Mouse (Mus musculus) embryo, embryonic 9.5 days (tissue): ENCODE data around the gene Hspb1.

Source experiments
- DNase-seq: peaks from one replicate; pipeline ENCODE4 v3.0.0-alpha.2; 2017; ENCODE audit errors: extremely low spot score

The Hspb1 gene

DNA sequence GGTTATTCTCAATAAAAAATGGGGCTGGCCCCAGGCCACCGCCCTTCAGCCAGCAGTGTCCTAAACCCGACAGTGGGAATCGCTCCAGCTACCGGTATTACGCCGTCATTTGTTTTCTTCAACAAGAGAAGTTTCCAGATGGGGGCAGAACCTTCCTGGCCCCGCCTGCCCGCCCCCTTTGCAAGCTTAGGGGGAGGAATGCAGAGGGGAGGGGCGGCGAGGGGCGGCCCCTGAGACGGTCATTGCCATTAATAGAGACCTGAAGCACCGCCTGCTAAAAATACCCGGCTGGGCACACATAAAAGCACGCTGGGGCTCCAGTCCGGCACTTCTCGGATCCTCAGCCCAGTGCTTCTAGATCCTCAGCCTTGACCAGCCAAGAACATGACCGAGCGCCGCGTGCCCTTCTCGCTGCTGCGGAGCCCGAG lies at the start of gene Hspb1:
Gene Hspb1, plus strand, starts transcription at position 245 of the 428 bp plus-strand sequence.
- peak; percentile 61 for DNase-seq

DNA sequence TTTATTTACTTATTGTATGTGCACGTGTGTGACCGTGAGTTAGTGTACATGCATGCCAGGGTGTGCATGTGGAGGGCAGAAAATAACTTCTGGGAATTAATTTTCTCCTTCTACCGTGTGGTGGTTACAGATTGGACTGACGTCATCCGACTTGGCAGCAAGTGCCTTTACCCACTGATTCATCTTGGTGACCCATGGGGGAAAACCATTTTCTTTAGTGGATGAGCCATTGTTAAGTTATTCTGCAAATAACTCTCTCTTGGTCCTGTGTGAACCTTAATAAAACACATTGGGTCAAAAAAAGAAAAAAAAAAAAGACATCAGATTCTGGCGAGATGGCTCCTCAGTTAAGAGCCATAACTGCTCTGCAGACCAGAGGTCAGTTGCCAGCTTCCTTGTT lies 46.1 kb upstream of the Hspb1 start:
- DNase-seq = no peak

DNA sequence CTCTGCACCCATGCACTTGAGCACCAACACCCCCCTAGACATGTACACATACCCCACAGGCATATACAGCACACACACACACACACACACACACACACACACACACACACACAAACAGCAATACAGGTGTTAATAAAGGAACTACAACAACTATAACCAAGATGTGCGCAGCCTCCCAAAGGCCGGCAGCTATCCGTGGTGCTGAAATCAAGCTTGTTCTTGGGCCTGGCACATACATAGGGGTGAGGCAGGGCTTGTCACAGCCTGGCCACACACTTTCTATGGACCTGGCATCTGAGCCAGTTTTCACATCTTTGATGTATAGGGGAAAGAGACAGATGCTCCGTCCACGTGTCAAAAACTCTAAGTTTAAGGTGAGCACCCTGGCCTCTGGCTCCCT lies 44.3 kb upstream of the Hspb1 start:
- DNase-seq = no peak

DNA sequence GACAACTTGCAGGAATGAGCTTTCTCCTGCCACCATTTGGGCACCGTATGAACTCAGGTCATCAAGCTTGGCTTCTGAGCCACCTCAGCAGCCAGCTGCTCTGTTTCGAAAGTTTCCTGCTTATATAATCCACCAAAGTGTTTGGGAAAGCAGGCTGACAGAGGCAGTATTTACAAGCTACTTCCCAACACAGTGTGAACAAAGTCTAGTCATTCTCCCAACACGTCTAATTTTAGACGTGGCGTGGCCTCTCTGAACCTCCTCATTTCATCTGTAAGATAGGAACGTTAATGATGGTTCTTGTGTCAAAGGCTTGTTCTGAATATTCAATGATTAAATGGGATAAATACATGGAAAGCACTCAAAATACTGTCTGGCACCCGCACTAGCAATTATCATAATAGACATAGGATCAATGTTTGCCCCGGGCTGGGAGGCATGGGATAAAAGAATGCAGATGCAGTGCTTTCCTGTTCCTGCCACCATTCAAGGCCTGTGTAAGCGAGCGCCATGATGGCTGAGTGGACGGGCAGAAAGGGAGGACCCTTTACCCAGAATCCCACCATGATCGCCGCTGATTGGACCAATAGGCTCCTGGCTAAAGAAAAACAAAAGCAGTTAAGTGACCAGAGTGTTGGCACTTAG lies 41.9 kb upstream of the Hspb1 start:
- DNase-seq = no peak

DNA sequence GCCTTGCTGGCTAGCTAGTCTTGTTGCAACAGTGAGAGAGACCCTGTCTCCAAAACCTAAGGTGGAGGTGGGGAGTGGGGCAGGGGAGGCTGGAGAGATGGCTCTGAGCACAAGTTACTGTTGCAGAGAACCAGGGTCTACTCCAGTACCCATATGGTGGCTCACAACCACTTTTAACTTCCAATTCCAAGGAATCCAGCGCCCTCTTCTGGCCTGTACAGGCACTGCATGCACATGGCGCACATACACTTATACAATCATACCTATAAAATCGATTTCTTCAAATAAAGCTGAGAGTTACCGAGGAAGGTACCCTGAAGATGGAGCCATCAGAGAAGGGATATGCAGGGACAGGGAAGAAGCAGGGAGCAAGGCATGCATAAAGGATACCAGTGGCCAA lies 40.3 kb upstream of the Hspb1 start:
- no peak for DNase-seq

DNA sequence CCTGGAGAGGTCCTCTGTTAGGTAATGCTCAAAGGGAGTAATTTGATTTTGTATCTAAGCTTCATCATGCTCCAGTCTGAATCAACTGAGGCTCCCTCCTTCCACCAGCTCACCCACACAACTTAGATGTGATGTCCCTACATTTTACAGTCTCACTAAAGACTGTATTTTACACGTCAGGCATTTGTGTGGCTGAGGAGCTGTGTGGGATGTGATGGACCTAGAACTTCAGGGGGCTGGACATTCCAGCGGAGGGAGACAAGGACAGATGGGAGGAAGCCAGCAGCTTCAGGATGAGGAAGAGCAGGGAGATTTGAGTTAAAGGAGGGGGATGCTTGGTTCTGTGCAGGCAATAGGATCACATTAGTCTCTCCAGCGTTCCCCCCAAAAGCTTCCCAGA lies 39.8 kb upstream of the Hspb1 start:
- no peak for DNase-seq

DNA sequence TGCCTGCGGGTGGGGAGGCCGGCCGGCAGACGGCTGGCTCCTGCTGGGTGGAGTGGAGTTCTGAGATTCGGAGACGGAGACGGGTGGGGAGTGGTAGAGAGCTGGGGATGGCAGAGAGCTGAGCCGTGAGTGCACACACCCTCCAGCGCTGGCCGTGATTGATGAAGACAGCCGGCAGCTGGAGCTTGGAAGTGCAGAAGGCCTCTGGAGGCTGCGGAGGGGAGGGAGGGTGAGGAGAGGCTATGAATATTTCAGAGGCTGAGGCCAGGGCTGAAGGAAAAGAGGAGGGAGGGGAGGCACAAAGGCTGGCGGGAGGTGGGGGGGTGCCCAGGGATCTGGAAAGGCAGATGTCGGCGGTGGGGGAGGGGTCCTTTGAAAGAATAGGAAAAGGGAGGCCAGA lies 36.7 kb upstream of the Hspb1 start:
- DNase-seq = peak; percentile 79

DNA sequence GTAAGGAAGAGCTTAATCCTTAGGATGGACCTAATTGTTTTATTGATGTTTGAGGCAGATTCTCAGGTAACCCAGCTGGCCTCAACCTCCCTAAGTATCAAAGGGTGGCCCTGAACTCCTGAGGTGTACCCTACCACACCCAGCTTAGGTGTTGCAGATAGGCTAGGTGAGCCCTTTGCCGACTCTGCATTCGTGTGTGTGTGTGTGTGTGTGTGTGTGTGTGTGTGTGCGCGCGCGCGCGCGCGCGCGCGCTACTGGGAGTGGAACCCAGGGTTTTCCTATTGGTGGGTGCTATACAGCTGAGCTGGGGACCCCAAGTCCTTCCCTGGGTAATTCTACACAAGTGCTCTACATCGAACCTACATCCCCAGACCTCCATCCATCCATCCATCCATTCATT lies 36.2 kb upstream of the Hspb1 start:
- no peak for DNase-seq

DNA sequence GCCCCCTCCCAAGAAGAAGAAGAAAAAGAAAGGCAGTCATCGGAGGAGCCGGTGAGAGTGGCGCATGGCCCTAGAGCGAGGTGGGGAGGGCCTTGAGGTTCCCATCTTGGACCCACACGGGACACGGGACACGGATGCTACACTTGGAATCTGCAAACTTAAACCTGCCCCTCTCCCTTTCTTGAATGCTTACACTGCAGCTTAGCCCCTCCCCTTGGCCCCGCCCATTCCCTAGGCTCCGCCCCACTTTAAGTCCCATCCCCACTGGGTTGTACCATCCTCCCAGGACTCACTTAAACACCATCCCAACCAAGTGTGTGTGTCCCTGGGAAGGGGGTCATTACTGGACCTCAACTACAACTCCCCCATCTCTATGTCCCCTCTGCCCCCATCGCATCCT lies 35.3 kb upstream of the Hspb1 start:
- no peak for DNase-seq

DNA sequence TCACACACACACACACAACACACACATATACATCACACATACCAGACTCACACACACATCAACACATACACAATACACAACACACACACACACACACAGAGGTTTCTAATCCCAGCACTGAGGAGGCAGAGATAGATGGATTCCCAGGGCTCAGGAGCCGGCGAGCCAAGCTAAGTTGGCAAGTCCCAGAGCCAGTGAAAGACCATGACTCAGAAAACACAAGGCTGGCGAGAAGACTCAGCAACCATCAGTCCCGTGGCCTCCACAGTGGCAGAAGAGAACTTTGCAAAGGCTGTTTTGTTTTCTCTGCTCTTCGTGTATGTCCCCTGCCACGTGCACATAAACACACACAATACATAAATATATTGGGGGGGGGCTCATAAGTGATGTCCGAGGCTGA lies 34.0 kb upstream of the Hspb1 start:
- DNase-seq = no peak

DNA sequence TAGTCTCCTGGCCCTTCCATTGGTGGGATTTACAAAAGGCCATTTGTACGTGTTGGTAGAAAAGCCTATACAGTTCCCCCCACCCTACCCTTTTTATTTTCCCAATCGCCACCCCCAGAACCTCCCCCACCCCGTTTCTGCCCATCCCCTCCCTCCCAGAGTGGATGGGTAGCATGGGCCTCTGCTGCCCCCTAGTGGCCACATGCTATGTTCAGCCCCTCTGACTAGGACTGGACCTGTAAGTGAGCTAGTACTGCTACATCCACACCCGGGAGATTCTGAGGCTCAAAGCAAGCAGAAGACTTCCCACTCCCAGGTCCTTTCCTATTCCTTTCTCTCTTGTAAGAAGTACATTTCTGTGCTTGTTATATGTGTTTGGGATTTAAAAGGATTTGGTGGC lies 32.6 kb upstream of the Hspb1 start:
- DNase-seq = peak; percentile 80

DNA sequence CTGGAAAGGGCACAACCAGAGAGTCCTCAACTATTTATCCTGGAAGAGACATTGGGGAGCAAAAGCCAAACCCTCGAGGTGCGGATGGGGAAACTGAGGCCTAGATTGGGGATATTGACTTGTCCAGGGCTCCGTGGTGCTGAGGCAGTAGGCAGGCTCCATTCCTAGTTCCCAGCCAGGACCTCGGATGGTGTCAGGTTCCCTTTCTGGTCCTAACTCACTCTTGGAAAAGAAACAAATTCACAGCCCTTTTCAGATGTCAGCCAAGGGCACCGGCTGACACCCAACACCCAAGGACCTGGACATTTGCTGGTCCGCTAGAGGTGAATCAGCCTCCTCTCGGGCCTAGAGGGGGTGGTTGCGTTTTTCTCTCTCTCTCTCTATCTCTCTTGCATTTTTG lies 21.1 kb upstream of the Hspb1 start:
- no peak for DNase-seq

DNA sequence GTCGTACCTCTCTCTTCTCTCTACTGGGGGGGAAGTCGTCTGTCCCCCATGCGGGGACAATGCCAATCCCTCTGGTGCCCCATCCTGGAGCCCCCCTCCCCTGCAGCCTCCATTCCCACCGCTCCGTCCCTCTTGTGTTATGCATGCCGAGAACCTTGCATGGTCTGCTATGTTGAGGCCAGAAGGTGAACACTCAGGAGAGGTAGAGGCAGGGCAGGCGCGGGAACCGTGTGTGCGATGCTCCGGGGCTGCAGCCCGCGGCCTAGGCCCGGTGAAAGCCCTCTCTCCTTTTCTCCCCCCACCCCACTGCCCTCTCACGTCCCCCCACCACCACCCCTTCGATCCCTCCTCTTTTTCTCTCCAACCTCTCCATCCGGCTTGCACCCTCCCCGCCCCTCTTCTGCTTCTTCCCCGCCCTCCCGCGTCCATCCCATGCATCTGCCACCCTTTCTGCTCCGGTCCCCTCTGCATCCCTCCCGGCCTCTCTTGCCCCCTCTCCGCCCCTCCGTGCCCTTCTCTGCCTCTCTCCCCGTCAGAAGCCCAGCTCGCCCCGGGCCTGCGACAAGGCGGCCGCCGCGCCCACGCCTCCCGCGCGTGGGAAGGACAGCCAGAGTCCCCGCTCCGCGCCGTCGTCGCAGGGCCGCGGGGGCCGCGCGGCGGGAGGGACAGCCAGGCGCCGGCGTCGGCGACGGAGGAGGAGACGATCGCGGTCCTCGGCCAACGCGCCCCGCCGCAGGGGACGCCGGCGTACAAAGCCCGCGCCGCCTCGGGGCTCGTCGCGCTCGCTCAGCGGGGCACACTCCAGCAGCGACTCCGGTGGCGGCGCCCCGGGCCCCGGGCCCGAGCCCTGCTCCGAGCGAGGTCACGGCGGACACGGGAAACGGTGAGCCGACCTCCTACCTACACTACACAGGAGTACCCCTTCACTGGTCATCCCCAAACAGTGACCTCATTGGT lies 19.8 kb upstream of the Hspb1 start:
- peak; percentile 52 for DNase-seq

DNA sequence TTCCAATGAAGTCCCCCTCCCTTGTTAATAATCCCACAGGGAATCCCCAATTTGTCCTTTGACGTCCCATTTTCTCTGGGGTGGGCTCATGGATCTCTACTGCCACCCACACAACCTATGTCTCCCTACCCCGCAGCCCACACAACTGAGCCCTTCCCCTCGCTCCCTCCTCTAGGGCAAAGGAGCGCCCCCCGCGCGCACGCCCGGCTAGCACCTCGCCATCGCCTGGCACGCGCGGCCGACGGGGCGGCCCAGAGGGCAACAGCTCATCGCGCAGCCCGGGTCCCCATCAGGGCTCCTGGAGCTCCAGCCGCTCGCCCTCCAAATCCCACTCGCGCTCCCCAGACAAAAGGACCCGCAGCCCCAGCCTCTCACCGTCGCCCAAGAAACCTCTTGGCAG lies 19.1 kb upstream of the Hspb1 start:
- no peak for DNase-seq

DNA sequence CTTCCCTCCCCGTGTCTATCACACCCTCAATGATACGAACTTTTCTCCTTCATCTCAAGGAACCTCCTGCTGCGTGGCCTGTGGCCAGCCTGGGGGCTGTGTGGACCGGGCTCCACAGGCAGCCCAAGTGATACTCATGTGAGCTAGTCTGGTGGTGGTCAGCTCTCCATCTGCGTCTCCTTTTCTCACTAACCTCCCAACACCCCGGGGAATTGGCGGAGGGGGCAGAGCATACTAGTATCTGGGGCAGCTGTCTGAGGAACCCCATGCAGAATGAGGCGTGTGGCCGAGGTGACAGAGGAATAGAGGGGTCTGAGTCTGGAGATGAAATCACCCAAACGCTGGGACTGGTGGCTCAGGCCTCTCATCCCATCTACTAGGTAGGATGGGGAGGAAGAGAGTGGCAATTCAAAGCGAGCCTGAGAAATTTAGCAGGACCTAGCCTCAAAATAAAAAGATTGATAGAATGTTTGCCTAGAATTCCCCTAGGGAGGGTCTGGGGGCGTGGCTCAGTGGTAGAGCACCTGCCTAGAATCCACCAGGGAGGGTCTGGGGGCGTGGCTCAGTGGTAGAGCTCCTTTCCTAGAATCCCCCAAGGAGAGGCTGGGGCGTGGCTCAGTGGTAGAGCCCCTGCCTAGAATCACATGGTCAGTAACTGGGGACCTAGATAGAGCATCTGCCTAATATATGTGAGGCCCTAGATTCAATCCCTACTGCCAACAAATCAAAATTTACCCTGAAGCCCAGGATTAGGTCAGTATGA lies 17.9 kb upstream of the Hspb1 start:
- DNase-seq = no peak

DNA sequence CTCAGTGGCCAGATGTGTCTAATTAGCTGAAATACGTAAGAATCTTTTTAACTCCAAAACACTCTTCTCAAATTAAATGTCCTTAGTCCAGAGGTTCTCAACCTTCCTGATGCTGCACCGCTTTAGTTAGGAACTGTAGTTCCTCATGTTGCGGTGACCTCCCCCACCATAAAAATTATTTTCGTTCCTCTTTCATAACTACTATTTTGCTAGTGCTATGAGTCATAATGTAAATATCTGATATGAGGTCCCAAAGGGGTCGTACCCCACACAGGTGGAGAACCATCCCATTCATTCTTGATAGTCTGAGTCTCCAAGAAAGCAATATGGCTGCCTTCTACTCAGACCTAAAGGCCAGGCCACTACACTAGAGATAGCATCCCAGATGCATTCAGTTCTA lies 17.2 kb upstream of the Hspb1 start:
- DNase-seq = no peak

DNA sequence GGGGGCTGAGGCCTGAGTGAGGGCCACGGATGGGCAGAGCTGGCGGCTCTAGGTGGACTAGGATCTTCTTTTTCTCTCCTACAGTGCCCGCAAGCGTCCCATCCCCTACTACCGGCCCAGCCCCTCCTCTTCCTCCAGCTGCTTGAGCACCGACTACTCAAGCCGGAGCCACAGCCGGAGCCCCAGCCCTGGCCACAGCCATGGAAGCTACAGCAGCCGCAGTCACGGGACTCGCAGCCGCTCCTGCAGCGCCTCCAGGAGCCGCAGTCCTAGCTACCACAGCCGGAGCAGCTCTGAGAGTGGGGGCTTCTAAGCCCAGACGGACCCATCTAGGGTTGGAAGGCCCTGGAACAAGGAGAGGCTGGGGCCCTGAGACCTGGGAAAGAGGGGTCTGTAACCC lies 14.7 kb upstream of the Hspb1 start:
- no peak for DNase-seq

DNA sequence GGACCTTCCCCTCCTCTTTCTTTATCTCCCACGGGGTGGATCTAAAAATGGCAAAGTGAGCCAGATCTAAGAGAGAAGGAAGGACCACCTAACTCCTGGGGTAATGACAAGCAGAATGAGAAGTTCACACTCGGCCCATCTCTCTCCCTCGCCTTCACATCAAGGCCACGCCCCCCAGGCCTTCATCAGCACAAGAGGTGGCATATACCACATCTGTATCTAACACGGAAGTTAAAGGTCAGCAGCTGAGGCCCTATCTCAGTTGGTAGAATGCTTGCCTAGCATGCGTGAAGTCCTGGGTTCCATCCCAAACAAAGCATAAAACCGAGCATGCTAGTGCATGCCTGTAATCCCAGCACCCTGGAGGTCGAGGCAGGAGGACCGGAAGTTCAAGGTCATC lies 14.0 kb upstream of the Hspb1 start:
- no peak for DNase-seq

DNA sequence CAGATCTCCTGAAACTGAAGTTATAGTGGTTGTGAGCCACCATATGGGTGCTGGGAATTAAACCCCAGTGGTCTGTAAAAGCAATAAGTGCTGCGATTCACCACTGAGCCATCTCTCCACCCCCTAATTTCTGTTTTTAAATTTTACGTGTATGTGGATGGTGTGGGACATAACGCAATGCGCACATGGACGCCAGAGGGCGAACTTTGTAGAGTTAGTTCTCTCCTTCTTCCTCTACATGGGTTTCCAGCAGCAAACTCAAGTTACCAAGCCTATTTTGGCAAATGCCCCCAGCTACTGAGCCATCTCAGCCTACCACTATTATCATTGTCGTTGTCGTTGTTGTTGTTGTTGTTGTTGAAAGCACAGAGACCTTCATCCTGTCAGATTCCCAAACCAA lies 10.5 kb upstream of the Hspb1 start:
- no peak for DNase-seq

DNA sequence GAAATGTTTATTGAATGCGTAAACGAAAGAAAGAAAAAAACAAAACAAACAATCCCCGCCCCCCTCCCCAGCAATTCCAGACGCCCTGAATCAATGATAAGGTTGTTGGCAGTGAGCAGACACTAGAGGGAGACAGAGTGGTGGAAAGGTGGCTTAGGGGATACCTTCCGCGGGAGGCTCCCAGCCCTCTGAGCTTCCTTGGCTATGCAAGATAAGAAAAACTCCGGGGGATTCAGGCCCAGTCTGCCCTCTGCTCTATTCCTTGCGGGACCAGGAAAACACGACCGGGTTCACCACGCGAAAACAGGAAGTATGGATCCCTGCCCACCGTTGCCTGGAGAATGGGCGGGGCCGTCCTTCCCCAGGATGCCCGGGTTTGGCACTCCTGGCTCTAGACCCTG lies 9.9 kb upstream of the Hspb1 start:
- DNase-seq = peak; percentile 73

DNA sequence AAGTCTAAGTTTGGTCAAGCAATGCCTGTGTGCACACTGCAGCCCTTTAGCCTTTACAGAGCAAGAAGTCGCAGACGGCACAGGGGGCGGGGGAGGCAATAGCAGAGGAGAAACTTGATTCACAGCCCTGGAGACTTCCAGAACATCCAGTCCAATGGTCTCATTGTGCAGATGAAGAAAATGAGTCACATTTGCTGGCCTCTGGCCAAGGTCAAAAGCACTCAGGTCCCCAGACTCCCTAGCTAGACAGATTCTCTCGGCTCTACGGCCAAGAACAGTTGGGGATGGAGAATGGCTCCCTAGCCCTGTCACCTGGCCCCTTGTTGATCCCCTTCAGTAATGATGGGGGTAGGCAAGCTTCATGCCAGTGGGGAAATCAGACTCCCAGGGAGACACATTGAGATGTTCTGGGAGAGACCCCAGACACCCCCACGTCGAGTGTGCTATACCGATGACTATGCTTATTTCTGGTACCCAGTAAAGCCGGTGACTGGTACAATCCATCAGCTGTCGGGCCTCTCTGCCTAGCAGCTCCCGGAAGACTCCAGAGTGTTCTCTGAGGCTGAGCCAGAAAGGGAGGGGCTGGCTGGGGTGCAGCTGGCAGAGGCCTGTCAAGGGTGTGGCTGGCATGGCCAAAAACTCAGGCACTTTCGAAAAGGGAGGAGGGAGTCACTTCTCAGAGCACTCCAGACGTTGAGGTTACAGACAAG lies 8.1 kb upstream of the Hspb1 start:
- no peak for DNase-seq

DNA sequence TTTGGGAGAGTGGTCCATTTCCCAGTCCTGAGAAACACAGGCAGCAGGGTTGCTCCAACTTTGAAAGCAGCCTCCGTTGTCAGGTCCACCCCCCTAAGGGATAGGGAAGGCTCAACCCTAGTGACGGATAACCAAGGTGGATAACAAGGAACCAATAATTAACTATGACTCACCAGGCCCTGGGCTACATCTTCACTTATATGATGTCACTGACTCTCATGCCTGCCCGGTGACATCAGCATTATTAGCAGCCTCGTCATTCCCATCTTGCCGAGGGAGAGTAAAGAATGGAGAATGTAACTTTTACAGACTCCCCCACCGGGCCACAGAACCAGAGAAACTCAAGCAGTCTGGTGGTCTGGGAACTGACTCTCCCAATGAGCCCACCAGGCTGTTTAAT lies 3.1 kb upstream of the Hspb1 start:
- no peak for DNase-seq
